Mouse (Mus musculus): ENCODE measurements around the gene Gm17019. TPM values are rescaled to one million over a fixed set of nuclear protein-coding genes. Genes with fewer than 3 reads are reported as not detected.
"Not testable (repeated sequence)": the region's sequence is repeated elsewhere in the genome, so short reads cannot be mapped to it uniquely, and the experiment has no call there.

Gene Gm17019
- polyA plus RNA-seq, 1 experiment, result not detected

DNA sequence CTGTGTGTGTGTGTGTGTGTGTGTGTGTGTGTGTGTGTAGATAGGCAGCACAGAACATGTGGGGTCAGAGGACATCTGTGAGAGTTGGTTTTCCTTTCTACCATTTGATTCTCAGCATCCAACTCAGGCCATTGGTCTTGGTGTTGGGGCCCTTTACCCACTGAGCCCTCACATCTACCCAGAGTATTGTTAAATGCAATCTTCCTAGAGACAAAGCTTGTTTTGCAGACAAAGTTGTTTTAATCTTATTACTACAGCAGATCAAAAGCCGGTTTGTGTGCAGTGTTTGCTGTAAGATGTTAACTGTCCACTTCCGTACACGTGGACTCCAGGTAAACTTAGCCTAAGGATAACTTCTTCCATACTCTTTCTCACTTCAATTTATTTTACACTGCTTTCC lies 26.5 kb downstream of the Gm17019 start:
- H3K4me3 ChIP-seq (ENCODE audit: insufficient read depth, low read length); H3K27ac ChIP-seq (ENCODE audit: insufficient read depth, low read length); H3K4me1 ChIP-seq (ENCODE audit: control insufficient read depth, insufficient read depth, low read length): not testable (repeated sequence)

DNA sequence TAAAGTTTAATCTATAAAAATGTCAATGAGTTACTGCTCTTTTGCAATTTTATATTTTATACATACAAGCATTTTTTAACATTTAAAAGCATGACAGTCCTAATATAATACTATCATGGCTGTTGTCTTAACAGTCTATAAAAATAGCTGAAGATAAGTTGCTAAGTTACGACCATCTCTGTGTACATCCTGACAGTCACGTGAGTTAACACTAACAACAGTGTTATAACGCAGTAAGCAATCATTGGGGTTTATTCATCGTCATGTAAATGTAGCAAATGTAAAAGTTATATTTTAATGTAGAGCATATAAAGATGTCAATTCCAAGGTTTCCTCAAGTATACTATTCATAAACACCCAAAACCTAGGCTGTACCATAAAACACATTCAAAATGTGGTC lies 27.2 kb downstream of the Gm17019 start:
- H3K4me3 ChIP-seq (ENCODE audit: insufficient read depth, low read length); H3K27ac ChIP-seq (ENCODE audit: insufficient read depth, low read length); H3K4me1 ChIP-seq (ENCODE audit: control insufficient read depth, insufficient read depth, low read length): not testable (repeated sequence)

DNA sequence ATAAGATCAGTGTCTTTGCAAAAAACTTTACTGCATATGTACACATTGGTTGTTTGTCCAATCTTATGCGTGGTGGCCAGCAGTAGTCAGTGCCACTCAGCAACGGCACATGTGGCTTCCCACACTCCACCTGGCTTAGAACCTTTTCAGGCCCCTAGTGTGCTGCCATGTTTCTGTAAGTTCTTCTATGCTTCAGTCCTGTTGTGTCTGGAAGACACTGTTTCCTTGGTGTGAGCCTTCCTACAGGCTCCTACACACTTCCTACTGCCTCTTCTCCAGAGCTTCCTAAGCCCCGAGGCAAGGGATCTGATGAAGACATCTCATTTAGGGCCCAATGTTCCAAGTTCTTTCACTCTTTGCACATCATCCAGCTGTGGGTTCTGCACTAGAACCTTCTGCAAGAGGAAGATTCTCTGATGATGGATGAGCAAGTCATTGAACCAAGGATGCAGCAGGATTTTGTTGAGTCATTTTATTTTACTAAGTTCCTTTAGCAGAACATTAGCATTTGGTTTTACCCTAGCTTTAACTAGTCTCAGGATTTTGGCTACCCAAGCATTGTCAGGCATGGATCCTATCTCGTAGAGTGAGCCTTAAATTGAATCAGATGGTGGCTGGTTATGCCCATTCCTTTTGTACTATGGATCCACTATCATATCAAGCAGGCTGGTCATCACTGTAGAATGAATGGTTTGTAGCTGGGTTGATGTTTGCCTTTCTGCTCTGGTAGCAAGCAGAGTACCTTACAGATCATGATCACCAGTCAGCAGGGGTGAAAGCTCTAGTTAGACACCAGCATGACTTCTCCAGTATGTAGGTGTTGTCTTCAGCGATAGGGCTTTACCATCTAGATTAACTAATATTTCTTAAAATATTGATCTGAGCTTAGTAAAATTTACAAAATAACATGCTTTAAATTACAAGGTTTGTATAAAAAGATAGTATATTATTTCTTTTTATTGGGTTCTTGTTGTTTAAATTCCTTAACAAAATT lies 27.9 kb downstream of the Gm17019 start:
- H3K4me1 ChIP-seq (ENCODE audit: control insufficient read depth, insufficient read depth, low read length); H3K27ac ChIP-seq (ENCODE audit: insufficient read depth, low read length); H3K4me3 ChIP-seq (ENCODE audit: insufficient read depth, low read length): not testable (repeated sequence)

DNA sequence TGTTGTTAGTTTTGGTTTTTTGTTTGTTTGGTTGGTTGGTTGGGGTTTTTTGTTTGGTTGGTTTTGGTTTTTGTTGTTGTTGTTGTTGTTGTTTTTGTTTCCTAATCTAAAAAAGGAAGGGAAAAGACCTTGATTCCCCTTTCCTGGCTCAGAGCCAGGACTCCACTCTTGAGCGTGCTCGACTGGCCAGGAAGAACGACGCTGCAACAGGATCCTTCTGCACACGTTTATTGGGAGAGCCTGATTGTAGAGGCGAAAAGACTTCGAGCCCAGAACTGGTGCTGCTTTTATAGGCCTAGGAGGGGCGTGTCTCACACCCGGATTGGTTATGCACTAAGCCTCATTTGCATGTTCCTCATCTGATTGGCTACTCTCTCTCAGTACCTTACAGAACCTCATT lies 34.7 kb downstream of the Gm17019 start:
- H3K4me3 ChIP-seq (ENCODE audit: insufficient read depth, low read length); H3K27ac ChIP-seq (ENCODE audit: insufficient read depth, low read length); H3K4me1 ChIP-seq (ENCODE audit: control insufficient read depth, insufficient read depth, low read length): not testable (repeated sequence)

DNA sequence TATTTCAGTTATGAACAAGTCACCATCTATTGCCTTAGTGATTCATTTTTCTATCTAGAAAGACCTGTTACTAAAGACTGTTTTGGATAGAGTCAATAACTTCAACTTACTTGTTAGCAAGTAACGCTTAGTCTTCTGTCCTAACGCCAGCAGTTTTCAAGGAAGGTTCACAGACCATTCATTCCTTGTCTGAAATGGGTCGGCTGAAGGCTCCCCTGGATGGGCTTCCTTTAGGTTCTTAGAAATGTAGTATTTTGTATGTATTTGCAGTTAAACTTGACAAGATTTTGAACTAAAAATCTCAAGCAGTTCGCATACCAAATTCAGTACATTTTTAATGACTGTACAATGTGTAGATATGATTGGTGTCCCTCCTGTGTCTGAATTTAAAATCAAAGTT lies 35.2 kb downstream of the Gm17019 start:
- H3K4me1 ChIP-seq (ENCODE audit: control insufficient read depth, insufficient read depth, low read length); H3K4me3 ChIP-seq (ENCODE audit: insufficient read depth, low read length); H3K27ac ChIP-seq (ENCODE audit: insufficient read depth, low read length): not testable (repeated sequence)

DNA sequence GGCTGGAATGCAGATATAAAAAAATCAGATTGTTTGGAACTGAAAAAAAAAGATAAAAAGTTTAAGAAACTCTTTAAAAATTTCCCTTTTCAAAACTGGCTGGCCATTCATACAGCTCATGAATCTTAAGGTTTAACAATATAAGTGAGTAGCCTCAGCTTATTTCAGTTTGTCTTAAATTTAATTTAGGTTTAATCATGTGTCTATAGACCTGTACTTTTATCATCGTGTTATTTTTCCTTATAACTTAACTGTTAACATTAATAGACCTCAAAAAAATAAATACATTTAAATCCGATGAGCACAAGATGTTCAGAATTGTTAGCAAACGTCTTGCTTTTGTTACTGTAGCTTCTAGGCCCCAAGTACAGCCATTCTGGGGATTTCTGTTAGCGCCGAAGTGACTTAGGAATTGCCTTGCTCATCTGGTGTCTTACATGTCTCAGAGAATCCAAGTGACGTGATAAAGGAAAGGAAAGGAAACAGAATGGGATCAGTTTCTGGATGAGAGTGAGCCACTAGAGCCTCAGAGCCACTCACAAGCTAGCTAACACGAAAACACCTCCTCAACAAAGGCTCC lies 36.0 kb downstream of the Gm17019 start:
- H3K4me1 ChIP-seq (ENCODE audit: control insufficient read depth, insufficient read depth, low read length); H3K4me3 ChIP-seq (ENCODE audit: insufficient read depth, low read length); H3K27ac ChIP-seq (ENCODE audit: insufficient read depth, low read length): not testable (repeated sequence)

DNA sequence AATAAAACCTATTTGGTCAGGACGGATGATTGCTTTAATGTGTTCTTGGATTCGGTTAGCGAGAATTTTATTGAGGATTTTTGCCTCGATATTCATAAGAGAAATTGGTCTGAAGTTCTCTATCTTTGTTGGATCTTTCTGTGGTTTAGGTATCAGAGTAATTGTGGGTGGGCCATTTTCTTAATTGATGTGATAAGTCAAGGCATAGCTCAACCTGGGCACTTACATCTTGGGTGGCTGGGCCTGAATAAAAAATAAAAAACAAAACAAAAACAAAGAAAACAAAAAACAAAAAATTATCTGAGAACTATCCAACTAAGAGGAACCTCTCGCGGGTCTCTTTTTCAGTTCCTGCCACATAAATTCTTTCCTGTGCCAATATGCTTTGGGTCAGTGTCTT lies 38.7 kb downstream of the Gm17019 start:
- H3K27ac ChIP-seq (ENCODE audit: insufficient read depth, low read length); H3K4me1 ChIP-seq (ENCODE audit: control insufficient read depth, insufficient read depth, low read length); H3K4me3 ChIP-seq (ENCODE audit: insufficient read depth, low read length): not testable (repeated sequence)

DNA sequence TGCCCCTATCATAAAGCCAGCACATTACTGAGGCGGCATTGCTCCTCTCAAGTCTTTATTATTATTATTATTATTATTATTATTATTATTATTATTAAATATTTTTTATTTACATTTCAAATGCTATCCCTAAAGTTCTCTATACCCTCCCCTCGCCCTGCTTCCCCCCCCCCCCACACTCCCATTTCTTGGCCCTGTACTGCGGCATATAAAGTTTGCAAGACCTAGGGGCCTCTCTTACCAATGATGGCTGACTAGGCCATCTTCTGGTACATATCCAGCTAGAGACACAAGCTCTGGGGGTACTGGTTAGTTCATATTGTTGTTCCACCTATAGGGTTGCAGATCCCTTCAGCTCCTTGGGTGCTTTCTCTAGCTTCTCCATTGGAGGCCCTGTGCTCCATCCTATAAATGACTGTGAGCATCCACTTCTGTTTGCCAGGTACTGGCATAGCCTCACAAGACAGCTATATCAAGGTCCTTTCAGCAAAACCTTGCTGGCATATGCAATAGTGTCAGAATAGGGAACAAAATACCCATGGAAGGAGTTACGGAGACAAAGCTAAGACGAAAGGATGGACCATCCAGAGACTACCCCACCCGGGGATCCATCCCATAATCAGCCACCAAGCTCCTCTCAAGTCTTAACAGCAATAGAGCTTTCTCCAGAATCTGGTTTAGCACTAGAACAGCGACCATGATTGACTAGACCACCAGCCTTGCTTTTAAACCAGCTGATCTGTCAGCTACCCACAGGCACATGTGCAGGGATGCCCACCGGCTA lies 42.2 kb downstream of the Gm17019 start:
- not testable (repeated sequence) for H3K4me3 ChIP-seq (ENCODE audit: insufficient read depth, low read length); H3K4me1 ChIP-seq (ENCODE audit: control insufficient read depth, insufficient read depth, low read length); H3K27ac ChIP-seq (ENCODE audit: insufficient read depth, low read length)

DNA sequence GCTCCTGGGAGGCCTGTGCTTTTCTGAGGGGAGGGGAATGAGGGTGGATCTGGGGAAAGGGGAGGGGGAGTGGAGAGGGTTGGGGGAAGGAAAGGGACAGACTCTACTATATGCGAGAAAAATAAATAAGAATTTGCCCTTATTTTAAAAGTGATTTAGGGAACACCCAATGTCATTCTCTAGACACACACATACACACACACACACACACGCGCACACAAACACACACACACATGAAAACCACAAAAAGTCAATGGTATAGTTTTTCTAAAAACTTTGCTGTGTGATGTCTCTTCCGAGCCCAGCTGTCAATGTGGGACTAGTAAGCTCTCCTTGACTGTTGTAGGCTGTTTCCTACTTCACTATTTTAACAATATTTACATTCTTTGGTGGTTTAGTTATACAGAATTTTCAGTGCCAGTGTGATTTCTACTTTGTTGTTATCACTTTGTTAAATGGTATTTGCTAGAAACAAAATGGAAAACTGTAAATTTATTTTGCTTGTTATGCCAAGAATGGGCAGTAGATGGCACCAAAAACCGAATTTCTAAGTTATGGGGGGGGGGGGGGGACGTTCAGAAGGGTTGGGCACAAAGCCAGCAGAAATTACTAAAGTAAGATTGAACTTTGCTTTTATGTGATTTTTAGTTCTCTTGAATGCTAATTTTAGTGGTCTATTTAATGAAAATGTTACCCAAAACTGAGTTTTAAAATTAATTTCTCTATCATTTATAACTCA lies 46.0 kb downstream of the Gm17019 start:
- H3K4me1 ChIP-seq (ENCODE audit: control insufficient read depth, insufficient read depth, low read length); H3K4me3 ChIP-seq (ENCODE audit: insufficient read depth, low read length); H3K27ac ChIP-seq (ENCODE audit: insufficient read depth, low read length): not testable (repeated sequence)

Other genes with a start within 250 kb of the Gm17019 start
- gene Gm9758, start 118.1 kb downstream of the Gm17019 start, polyA plus RNA-seq (2011; ENCODE audit: insufficient read length, low read depth, missing spikeins), result not detected in 2 replicates
- not detected in 2 replicates for gene Speer4e, start 94.6 kb downstream of the Gm17019 start, polyA plus RNA-seq (2011; ENCODE audit: insufficient read length, low read depth, missing spikeins)
- gene Gm10354, start 54.1 kb downstream of the Gm17019 start, polyA plus RNA-seq (2011; ENCODE audit: insufficient read length, low read depth, missing spikeins), result not detected in 2 replicates

Data from embryonic fibroblast, embryonic 13.5 days (primary cell).